Mouse (Mus musculus): ENCODE results near the gene Cdc37. TPM values are rescaled to one million over a fixed set of nuclear protein-coding genes. Genes with fewer than 3 reads are reported as not detected.
A peak's percentile ranks its signal among the peaks of the same experiment; 100 is the strongest.
"Not testable (repeated sequence)": the region's sequence is repeated elsewhere in the genome, so short reads cannot be mapped to it uniquely, and the experiment has no call there.

Cdc37 gene
- 100 to 1,000 TPM; 144 to 156 TPM for total RNA-seq (2021)

DNA sequence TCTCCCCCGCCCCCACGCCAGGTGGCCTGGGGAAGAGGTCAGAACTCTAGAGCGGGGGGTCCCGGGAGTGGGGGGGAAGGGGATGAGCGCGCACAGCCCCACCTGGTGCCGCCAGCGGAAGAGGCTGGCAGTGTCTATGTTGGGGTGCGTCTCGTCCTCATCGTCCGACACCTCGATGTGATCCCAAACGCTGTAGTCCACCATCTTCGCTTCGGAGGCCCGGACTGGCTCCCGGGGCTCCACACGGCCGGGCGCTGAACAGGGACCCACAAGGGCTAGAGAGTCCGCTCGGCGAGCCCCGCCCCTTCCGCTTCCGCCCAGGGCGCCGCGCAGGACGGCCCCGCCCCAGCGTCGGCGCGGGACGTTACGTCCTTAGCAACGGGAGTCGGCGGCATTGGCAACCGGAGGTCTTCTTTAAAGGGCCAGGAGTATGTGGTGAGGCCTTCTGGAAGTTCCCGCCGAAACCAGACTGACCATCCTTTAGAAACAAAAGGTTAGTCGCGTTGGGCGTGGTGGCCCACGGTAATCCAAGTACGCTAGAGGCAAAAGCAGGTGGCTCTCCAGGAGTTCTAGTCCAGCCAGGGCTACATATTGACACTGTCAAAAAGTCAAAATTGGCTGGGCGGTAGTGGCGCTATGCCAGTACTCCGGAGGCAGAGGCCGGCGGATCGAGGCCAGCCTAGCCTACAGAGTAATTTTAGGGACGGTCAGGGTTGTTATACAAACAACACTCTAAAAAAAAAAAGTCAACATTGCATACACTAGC is at the start of gene Cdc37:
TSS of gene Cdc37 (minus strand) at position 329 of the 766 bp plus-strand sequence.
- DNase-seq (ENCODE audit: extremely low spot score in 1 of 2, low spot score in 1 of 2): peak; percentile 79 to 85

DNA sequence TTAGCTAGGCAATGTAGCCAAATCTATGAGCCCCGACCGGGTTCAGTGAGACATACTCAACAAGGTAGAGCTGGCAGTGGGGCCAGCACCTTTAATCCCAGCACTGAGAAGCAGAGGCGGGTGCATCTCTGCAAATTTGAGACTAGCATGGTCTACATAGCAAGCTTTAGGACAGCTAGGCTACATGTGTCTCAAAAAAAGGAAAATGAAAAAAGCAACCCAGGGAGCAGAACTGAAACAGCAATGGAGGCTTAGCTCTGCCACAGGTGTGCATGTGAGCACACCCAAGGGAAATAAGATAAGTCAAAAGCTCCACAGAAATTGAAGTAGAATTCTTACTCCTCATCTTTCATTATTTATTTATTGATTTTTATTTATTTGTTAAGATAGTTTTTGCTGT is 49.2 kb upstream of the Cdc37 start:
- no peak for DNase-seq (ENCODE audit: extremely low spot score in 1 of 2, low spot score in 1 of 2)

- peak; percentile 54 to 58 for DNase-seq (ENCODE audit: extremely low spot score in 1 of 2, low spot score in 1 of 2)
Measured at GRCm38 (mm10) chr9:21197981-21198380, 48.2 kb upstream of the Cdc37 start.

DNA sequence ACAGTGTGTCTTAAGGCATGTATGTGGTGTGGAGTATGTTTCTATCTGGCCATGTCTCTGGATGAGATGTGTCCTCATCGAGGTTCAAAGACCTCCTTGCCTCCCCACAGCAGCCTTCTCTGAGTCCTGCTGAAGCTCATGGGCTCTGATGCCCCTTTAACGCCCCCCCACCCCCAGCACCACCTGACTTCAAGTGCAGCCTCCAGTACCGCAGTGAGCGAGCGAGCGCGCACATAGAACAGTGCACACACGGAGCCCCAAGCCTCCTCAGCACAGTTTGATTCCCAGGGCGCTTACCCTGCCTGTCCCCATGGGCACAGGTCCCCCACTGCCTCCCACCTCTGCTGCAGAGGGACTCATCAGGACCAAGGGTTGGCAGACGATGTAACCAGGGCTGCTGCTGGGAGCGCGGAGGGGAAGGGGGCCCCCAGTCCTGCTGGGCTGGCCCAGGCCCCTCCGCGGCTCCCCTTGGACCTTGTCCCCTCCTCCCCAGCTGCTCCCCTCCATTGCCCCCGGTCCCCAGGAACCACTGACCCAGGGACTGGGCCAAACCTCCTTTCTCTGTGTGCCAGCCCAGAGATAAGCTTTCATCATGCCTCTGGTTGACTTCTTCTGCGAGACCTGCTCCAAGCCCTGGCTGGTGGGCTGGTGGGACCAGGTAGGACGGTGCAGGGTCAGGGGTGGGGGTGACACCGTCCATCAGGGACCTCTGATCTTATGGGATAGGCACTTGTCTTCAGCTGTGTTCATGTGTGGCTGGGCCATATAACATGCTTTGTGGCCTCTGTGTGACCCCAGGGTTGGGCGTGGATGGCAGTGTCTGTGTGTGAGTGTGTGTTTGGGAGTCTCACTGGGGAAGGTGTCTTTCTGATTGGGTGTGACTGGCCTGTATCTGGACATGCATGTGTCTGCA is 47.0 kb upstream of the Cdc37 start:
- peak; percentile 59 to 63 for DNase-seq (ENCODE audit: extremely low spot score in 1 of 2, low spot score in 1 of 2)

- DNase-seq (ENCODE audit: extremely low spot score in 1 of 2, low spot score in 1 of 2): not testable (repeated sequence)
Measured at GRCm38 (mm10) chr9:21195736-21196505, 46.1 kb upstream of the Cdc37 start.

GRCm38 (mm10) chr9:21194787-21195493 is 45.2 kb upstream of the Cdc37 start:
- DNase-seq (ENCODE audit: extremely low spot score in 1 of 2, low spot score in 1 of 2): no peak

DNA sequence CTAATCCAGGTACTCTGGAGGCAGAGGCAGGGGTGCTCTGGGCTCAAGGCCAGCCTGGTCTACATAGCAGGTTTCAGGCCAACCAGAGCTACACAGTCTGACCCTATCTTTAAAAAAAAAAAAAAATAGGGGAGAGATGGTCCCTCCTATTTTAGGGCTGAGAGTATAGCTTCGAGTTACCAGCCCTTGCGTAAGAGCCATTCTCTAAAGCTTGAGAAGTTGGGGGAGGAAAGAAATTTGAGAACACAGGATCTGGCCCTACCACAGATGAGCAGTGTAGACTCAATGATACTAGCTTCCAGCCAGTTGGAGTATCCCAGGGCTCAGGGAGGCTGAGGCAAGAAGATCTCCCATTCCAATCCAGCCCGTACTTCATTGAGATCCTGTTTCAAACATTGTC is 44.0 kb upstream of the Cdc37 start:
- DNase-seq (ENCODE audit: extremely low spot score in 1 of 2, low spot score in 1 of 2): no peak

- DNase-seq (ENCODE audit: extremely low spot score in 1 of 2, low spot score in 1 of 2): no peak
Measured at GRCm38 (mm10) chr9:21190670-21191069, 40.9 kb upstream of the Cdc37 start.

DNA sequence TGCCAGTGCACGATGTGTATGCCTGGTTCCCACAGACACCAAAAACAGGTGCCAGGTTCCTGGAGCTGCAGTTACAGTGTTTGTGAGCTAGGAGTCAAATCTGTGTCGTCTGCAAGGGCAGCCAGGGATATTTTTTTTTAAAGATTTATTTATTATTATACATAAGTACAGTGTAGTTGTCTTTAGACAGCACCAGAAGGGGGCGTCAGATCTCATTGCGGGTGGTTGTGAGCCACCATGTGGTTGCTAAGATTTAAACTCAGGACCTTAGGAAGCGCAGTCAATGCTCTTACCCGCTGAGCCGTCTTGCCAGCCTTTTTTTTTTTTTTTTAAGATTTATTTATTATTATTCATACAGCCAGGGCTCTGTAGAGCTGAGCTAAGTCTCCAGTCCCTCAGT is 40.1 kb upstream of the Cdc37 start:
- no peak for DNase-seq (ENCODE audit: extremely low spot score in 1 of 2, low spot score in 1 of 2)

- no peak for DNase-seq (ENCODE audit: extremely low spot score in 1 of 2, low spot score in 1 of 2)
Measured at GRCm38 (mm10) chr9:21185436-21185835, 35.7 kb upstream of the Cdc37 start.

DNA sequence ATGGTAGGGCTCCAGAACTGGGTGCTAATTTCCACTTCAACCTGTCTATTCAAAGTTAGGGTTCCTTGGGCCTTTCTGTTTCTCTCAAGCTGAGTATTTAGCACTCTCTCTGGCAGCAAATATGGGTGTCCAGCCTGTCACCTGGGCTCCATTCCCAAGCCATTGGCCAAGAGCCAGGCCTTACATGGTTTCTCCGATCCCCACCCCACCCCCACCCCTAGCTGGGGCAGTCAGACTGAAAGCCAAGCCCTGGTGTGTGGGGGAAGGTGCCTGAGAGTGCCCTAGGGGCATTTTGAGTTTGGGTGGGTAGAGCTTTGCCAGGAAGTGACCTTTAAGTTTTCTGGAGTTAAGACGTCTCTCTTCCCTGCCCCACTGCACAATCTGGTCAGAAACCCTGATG is 35.0 kb upstream of the Cdc37 start:
- DNase-seq (ENCODE audit: extremely low spot score in 1 of 2, low spot score in 1 of 2): no peak

GRCm38 (mm10) chr9:21183905-21184413 is 34.2 kb upstream of the Cdc37 start:
- DNase-seq (ENCODE audit: extremely low spot score in 1 of 2, low spot score in 1 of 2): peak in 1 of 2 experiments; percentile 24

- DNase-seq (ENCODE audit: extremely low spot score in 1 of 2, low spot score in 1 of 2): no peak
Measured at GRCm38 (mm10) chr9:21183421-21183820, 33.6 kb upstream of the Cdc37 start.

DNA sequence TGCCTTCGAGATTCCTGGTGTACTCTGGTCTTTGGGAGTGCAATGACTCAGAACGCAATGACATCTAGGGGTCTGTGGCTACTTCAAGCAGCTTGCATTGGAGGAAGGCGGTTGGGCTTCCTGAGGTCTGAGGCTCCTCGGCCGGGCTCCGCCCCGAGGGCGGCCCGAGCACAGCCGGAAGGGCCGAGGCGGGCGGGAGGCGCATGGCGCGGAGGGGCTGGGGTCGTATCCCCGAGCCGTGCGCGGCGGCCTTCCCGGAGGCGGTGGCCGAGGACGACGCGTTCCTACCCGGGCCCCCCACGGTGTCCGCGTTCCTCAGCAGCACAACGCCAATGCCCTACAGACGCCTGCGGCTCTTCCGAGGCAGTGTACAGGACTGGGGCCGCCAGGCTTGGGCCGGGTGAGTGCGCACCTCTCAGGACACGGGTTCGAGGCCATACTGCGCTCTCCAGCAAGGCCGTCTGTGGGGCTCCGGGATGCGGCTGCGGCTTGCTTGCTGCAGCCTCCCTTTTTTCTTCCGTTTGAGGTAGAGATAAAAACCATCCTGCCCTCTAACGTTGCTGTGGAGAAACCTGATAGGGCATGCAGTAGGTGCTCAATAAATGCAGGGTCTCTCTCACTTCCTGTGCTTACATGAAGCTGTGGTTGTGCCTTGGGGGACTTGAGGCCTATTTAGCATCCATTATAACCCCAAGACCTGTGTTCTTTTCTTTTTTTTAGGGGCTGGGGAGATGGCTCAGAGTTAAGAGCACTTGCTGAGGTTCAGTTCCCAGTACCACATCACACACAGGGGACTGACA is 31.8 kb upstream of the Cdc37 start:
- DNase-seq (ENCODE audit: extremely low spot score in 1 of 2, low spot score in 1 of 2): no peak

GRCm38 (mm10) chr9:21180841-21181240 is 31.1 kb upstream of the Cdc37 start:
- DNase-seq (ENCODE audit: extremely low spot score in 1 of 2, low spot score in 1 of 2): no peak

GRCm38 (mm10) chr9:21180402-21180801 is 30.6 kb upstream of the Cdc37 start:
- no peak for DNase-seq (ENCODE audit: extremely low spot score in 1 of 2, low spot score in 1 of 2)

GRCm38 (mm10) chr9:21172364-21172763 is 22.6 kb upstream of the Cdc37 start:
- no peak for DNase-seq (ENCODE audit: extremely low spot score in 1 of 2, low spot score in 1 of 2)

DNA sequence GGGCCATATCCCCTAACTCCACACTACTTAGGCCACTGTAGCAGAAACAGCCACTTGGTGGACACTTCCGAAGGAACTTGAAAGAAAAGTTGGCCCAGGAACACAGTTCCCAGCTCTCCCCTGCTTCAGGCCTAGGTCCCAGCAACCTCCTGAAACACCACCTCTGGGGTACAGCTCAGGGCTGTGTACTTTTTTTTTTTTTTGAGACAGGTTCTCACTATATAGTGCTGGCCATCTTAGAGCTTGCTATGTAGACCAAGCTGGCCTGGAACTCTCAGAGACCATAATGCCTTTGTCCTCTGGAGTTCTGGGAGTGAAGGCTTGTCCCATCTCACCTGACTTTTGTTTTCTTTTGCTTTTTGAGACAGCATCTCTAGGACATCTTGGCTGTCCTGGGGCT is 19.4 kb upstream of the Cdc37 start:
- no peak for DNase-seq (ENCODE audit: extremely low spot score in 1 of 2, low spot score in 1 of 2)

Measured in layer of hippocampus, postnatal 25 days (tissue).